Mouse (Mus musculus) neural tube, embryonic 15.5 days (tissue): Measurements from ENCODE around the gene Tctex1d1. TPM values are rescaled to one million over a fixed set of nuclear protein-coding genes. Genes with fewer than 3 reads are reported as not detected.

Experiments
- ATAC-seq: fragments of 200-750 bp; cut with Nextera tagmentation; 2 replicates; pipeline ENCODE4 v1.8.0; 2017; ENCODE audit warnings: mild to moderate bottlenecking, moderate TSS enrichment, moderate library complexity; ENCODE audit not compliant: low FRiP score
- H3K27ac ChIP-seq: fragments of 300-500 bp; sonication (generic); replicated peaks from 2 replicates; pipeline ENCODE4 v1.5.1; 2015; ENCODE audit warnings: mild to moderate bottlenecking, inconsistent platforms
- H3K27me3 ChIP-seq: fragments of 300-500 bp; sonication (generic); replicated peaks from 2 replicates; pipeline ENCODE4 v1.6.1; 2015; ENCODE audit warnings: inconsistent platforms
- H3K36me3 ChIP-seq: fragments of 300-500 bp; sonication (generic); 2 replicates; pipeline ENCODE4 v1.6.1; 2015; ENCODE audit warnings: inconsistent platforms
- H3K4me1 ChIP-seq: fragments of 300-500 bp; sonication (generic); 2 replicates; pipeline ENCODE4 v1.6.1; 2015; ENCODE audit warnings: inconsistent platforms
- H3K4me2 ChIP-seq: fragments of 300-500 bp; sonication (generic); 2 replicates; pipeline ENCODE4 v1.6.1; 2015; ENCODE audit warnings: inconsistent platforms, mild to moderate bottlenecking, moderate library complexity
- H3K4me3 ChIP-seq: fragments of 300-500 bp; sonication (generic); replicated peaks from 2 replicates; pipeline ENCODE4 v1.5.1; 2015; ENCODE audit warnings: mild to moderate bottlenecking, inconsistent platforms
- H3K9ac ChIP-seq: fragments of 300-500 bp; sonication (generic); replicated peaks from 2 replicates; pipeline ENCODE4 v1.6.1; 2015; ENCODE audit warnings: mild to moderate bottlenecking, inconsistent platforms
- H3K9me3 ChIP-seq: fragments of 300-500 bp; sonication (generic); replicated peaks from 2 replicates; pipeline ENCODE4 v1.6.1; 2016; ENCODE audit warnings: inconsistent platforms
- WGBS: fragments of 180-500 bp; shearing (Covaris S2); methylation state at CpG from one replicate; pipeline ENCODE4 v1.1.7; 2015; ENCODE audit warnings: mixed read lengths; 5-methylcytosine and 5-hydroxymethylcytosine counted together
- polyA plus RNA-seq: library from polyadenylated mRNA; unstranded; fragments of >200 nt; fragmentation: Nextera tagmentation; extraction: Ambion mirVana; gene quantifications from 2 replicates; pipeline ENCODE4 v1.2.1, GENCODE M21; 2015

Tctex1d1 gene
- polyA plus RNA-seq, 1 experiment from 2014 or later: 2.7 TPM

DNA sequence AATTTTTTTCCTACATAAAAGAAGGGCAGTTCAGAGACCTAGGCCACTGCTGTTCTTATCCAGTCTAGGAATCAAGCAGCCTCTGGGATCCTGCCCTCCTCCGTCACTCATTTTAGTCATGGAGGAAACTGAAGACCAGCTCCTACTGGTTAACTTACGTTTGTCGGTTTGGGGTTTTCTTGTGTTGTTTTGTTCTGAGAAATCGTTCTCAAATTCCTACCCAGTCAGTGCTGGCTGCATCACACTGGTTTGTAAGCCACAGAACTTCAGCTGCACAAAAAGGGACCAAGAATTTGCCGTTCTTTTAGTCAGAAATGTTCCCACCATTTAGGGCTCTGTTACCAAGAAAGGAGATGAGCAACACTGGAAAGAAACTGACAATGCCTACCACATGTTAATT is 11.0 kb downstream of the Tctex1d1 start:
- Histone ChIP-seq H3K27me3 (no peaks in the 10 kb centered on the region), H3K27ac (no peak overlapping the region), H3K36me3 (no peaks in the 10 kb centered on the region), H3K9me3 (no peaks in the 10 kb centered on the region), H3K4me2 (no peak overlapping the region), H3K4me3 (no peak overlapping the region), H3K4me1 (no peaks in the 10 kb centered on the region), H3K9ac (no peak overlapping the region)
- WGBS: 82% methylated on average over 5 of the region's 5 CpGs
- no peak for ATAC-seq

- Histone ChIP-seq H3K4me2 (no peak overlapping the region), H3K4me3 (no peak overlapping the region), H3K9me3 (no peaks in the 10 kb centered on the region), H3K4me1 (no peaks in the 10 kb centered on the region), H3K27ac (no peak overlapping the region), H3K27me3 (no peaks in the 10 kb centered on the region), H3K36me3 (no peaks in the 10 kb centered on the region), H3K9ac (no peak overlapping the region)
- WGBS: 75% methylated on average over 4 of the region's 4 CpGs
- no peak for ATAC-seq
These were observed 11.6 kb downstream of the Tctex1d1 start for GRCm38 (mm10) chr4:102990016-102990415.

DNA sequence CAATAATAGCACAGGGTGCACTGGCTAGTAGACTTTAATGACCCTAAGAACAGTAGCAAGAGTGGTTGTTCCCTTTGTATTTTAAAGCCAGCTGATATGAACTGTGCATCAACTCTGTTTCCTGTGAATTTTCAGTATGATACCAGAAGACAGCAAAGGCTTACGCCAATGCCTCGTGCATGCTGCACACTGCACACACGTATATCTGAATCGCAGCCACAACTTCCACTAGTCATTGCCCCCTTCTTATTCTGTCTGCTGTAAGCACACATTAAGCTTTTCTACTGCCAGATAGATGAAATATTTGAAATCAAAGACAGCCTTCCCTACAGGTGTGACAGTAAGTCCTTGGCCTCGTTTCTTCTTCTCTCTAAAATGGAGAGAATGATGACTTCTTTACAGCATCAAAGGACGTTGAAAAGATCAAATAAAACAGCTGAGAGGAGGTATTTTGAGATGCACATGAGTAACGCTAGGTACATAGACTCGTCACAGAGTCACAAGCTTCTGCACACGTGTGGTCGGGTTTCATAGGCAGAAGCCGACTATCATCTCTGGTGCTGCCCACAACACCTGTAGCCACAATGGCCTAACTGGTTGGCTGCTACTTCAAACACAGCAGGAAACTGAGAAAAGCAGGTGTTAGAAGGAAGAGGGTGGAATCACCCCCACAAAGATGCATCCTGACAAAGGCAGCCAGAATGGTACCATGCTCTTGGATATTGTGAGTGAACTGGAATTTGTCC is 12.4 kb downstream of the Tctex1d1 start:
- no peaks in the 10 kb centered on the region for H3K36me3 ChIP-seq
- H3K27ac ChIP-seq: no peak overlapping the region
- 86% methylated on average over 11 of the region's 11 CpGs for WGBS
- H3K9me3 ChIP-seq: no peaks in the 10 kb centered on the region
- no peak for ATAC-seq
- H3K4me2 ChIP-seq: no peak overlapping the region
- H3K4me3 ChIP-seq: no peak overlapping the region
- no peaks in the 10 kb centered on the region for H3K27me3 ChIP-seq
- no peak overlapping the region for H3K9ac ChIP-seq
- no peaks in the 10 kb centered on the region for H3K4me1 ChIP-seq

- H3K36me3 ChIP-seq: no peaks in the 10 kb centered on the region
- H3K4me1 ChIP-seq: no peaks in the 10 kb centered on the region
- H3K4me2 ChIP-seq: no peak overlapping the region
- H3K9ac ChIP-seq: no peak overlapping the region
- H3K27ac ChIP-seq: no peak overlapping the region
- H3K9me3 ChIP-seq: no peaks in the 10 kb centered on the region
- ATAC-seq: no peak
- H3K4me3 ChIP-seq: no peak overlapping the region
- WGBS: 80% methylated on average over 3 of the region's 3 CpGs
- H3K27me3 ChIP-seq: no peaks in the 10 kb centered on the region
These were observed 13.3 kb downstream of the Tctex1d1 start for GRCm38 (mm10) chr4:102991685-102992084.

DNA sequence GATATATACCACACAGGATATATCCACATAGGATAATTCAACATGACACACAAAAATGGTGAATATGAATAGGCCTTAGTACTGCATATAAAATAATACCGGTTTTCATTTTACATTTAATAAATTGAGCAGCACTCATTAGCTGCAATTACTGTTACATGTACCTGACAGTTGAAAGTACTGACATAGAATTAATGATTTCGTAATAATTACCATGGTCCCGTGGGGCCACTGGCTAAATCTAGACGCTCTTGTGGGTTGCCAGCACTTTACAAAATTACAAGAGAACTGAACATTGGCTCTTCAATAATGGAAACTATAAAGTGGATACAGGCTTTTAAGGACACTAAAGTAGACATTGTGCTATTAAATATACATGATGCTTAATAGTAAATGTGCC is 26.3 kb downstream of the Tctex1d1 start:
- Histone ChIP-seq H3K9ac (no peak overlapping the region), H3K27me3 (no peaks in the 10 kb centered on the region), H3K36me3 (no peaks in the 10 kb centered on the region), H3K27ac (0 out of 2 replicates have a peak overlapping the region, but pooled peaks have one; percentile 4), H3K4me1 (peaks cover 19% of the 10 kb centered on the region), H3K4me2 (no peak overlapping the region), H3K4me3 (no peak overlapping the region), H3K9me3 (no peaks in the 10 kb centered on the region)
- ATAC-seq: no peak
- 50% methylated on average over 4 of the region's 4 CpGs for WGBS

DNA sequence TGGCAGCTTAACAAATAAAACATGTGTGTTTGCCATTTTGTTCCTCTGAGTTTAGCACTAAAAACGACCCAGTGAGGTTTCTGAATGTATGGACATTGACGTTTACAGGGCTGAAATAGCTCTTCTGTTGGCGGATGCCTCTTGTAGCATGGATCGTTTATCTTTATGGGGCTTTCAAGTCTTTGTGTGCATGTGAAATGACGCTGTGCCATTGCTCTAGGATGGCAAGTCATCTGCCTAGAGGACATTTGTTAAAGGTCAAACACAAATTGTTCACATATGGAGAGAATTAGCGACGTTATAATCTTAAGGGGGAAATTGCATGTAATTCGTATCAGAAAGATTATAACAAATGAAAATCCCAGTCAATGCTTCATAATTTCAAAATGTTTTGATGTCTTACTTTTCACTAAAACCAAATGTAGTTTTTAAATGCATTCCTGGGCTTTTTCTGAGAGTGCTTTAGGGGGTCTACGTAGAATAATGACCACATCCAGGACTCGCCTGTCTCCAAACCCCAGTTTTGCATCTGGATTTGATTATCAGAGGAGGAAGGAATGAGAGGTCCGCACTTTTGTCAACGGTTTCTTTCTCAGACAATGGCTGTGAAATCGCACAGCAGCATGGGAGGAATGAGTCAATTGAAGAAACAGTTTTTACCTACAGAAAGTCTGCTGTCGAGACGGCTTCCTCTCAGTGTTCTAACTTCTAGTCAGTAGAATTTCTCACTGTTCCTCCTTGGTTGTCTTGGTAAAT is 27.0 kb downstream of the Tctex1d1 start:
- Histone ChIP-seq H3K4me1 (peaks cover 19% of the 10 kb centered on the region), H3K27ac (0 out of 2 replicates have a peak overlapping the region, but pooled peaks have one; percentile 4), H3K9me3 (no peaks in the 10 kb centered on the region), H3K9ac (no peak overlapping the region), H3K4me2 (no peak overlapping the region), H3K36me3 (no peaks in the 10 kb centered on the region), H3K4me3 (no peak overlapping the region), H3K27me3 (no peaks in the 10 kb centered on the region)
- 36% methylated on average over 15 of the region's 15 CpGs for WGBS
- no peak for ATAC-seq

GRCm38 (mm10) chr4:103006266-103006665 is 27.9 kb downstream of the Tctex1d1 start:
- ATAC-seq: no peak
- H3K4me1 ChIP-seq: peaks cover 19% of the 10 kb centered on the region
- H3K4me3 ChIP-seq: no peak overlapping the region
- H3K9ac ChIP-seq: no peak overlapping the region
- no peaks in the 10 kb centered on the region for H3K36me3 ChIP-seq
- 0 out of 2 replicates have a peak overlapping the region, but pooled peaks have one; percentile 1 for H3K27ac ChIP-seq
- no peak overlapping the region for H3K4me2 ChIP-seq
- H3K27me3 ChIP-seq: no peaks in the 10 kb centered on the region
- H3K9me3 ChIP-seq: no peaks in the 10 kb centered on the region
- WGBS: 69% methylated on average over 5 of the region's 5 CpGs

DNA sequence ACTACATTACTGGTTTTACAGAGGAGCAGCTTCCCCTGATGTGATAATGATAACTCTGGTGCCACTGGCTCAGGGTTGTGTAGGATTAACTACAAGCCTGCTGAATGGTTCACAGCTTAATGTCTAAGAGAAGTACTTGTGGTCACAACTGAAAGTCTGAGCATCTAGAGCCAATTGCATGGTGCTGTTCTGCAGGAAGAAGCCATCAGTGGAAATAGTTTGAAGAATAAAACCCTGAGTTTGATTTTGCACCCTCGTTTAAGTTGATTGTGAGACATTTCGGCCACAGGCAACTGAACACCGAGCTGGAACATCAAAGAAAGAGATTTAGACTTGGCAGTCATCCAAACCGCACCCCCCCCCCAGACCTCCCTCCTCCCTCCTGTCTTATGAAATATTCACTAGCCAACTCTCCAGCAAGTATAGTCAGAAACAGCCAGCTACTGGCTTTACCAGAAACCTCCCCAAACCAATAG is 28.6 kb downstream of the Tctex1d1 start:
- Histone ChIP-seq H3K4me1 (peaks cover 24% of the 10 kb centered on the region), H3K9ac (no peak overlapping the region), H3K36me3 (no peaks in the 10 kb centered on the region), H3K27ac (no peak overlapping the region), H3K9me3 (no peaks in the 10 kb centered on the region), H3K4me3 (no peak overlapping the region), H3K4me2 (no peak overlapping the region), H3K27me3 (no peaks in the 10 kb centered on the region)
- no peak for ATAC-seq
- 27% methylated on average over 4 of the region's 4 CpGs for WGBS

GRCm38 (mm10) chr4:103010734-103011133 is 32.3 kb downstream of the Tctex1d1 start:
- Histone ChIP-seq H3K27me3 (no peaks in the 10 kb centered on the region), H3K9me3 (no peaks in the 10 kb centered on the region), H3K4me3 (no peak overlapping the region), H3K4me2 (no peak overlapping the region), H3K4me1 (peaks cover 30% of the 10 kb centered on the region), H3K36me3 (no peaks in the 10 kb centered on the region), H3K27ac (no peak overlapping the region), H3K9ac (no peak overlapping the region)
- WGBS: 97% methylated on average over 4 of the region's 4 CpGs
- no peak for ATAC-seq

DNA sequence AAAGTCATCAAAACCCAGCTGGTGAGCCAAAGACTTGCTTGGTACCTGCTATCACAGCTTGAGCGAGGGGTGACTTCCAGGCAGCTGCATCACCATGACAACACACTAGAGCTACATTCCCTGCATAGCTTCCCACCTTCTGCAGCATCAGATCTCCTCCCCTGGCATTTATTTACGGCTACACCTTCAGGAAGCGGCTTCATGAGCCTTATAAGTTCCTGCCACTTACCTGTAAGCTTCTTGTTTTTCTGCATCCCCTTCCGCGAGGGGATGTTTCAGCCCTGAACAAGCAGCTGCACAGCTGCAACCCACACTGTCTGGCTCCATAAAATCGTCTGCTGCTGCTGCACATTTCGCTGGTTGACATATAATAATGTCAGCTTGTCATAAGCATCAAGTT is 33.4 kb downstream of the Tctex1d1 start:
- peak; percentile 87; the same call in 1 of the 2 replicates for ATAC-seq
- 0 out of 2 replicates have a peak overlapping the region, but pooled peaks have one; percentile 4 for H3K4me3 ChIP-seq
- no peaks in the 10 kb centered on the region for H3K27me3 ChIP-seq
- peaks cover 21% of the 10 kb centered on the region for H3K4me1 ChIP-seq
- peak overlapping the region; percentile 34 for H3K4me2 ChIP-seq
- H3K9me3 ChIP-seq: no peaks in the 10 kb centered on the region
- no peak overlapping the region for H3K9ac ChIP-seq
- peak overlapping the region; percentile 65 for H3K27ac ChIP-seq
- H3K36me3 ChIP-seq: no peaks in the 10 kb centered on the region
- 28% methylated on average over 7 of the region's 7 CpGs for WGBS

DNA sequence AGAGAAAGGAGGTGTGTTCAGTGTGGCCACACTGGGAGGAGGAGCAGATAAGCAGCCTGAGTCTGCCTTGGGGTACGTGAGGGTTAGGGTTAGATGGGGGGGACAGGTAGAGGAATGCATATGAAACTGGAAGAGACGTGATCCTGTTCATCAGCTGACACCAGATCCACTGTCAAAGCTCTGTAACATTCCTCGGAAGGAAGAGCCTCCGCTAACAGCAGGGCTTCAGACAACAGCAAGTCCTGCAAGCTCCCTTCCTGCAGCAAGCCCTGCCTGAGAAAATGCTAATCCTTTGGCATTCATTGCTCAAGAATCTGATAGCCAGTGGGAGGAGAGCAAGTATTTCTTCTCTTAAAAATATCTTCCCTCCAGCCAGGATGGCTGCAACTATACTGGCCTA is 35.1 kb downstream of the Tctex1d1 start:
- 11% methylated on average over 4 of the region's 4 CpGs for WGBS
- peak overlapping the region; percentile 23; the same call in 1 of the 2 replicates for H3K4me2 ChIP-seq

GRCm38 (mm10) chr4:103026621-103027020 is 48.2 kb downstream of the Tctex1d1 start, which contains the start of gene Insl5:
Gene Insl5, minus strand, starts transcription at chr4:103026842.
- WGBS: 88% methylated on average over 4 of the region's 4 CpGs

More for the DNA sequence above, 35.1 kb downstream of the Tctex1d1 start:
- no peak; the same call in 1 of the 2 replicates for ATAC-seq
- H3K9me3 ChIP-seq: no peaks in the 10 kb centered on the region
- H3K9ac ChIP-seq: no peak overlapping the region
- no peak overlapping the region for H3K4me3 ChIP-seq
- no peaks in the 10 kb centered on the region for H3K36me3 ChIP-seq
- no peaks in the 10 kb centered on the region for H3K27me3 ChIP-seq
- peaks cover 16% of the 10 kb centered on the region for H3K4me1 ChIP-seq
- no peak overlapping the region for H3K27ac ChIP-seq

More at GRCm38 (mm10) chr4:103026621-103027020, 48.2 kb downstream of the Tctex1d1 start, which contains the start of gene Insl5:
- Histone ChIP-seq H3K27me3 (no peaks in the 10 kb centered on the region), H3K4me3 (no peak within 1 kb of the TSS), H3K9ac (no peak within 1 kb of the TSS), H3K4me2 (no peak within 1 kb of the TSS), H3K4me1 (no peaks in the 10 kb centered on the region), H3K27ac (no peak within 1 kb of the TSS), H3K36me3 (no peaks in the 10 kb centered on the region), H3K9me3 (no peaks in the 10 kb centered on the region)
- ATAC-seq: no peak
